Mouse (Mus musculus) C2C12 (cell line): ENCODE data around the gene Yars2. TPM values are rescaled to one million over a fixed set of nuclear protein-coding genes. Genes with fewer than 3 reads are reported as not detected.

Experiments used
- polyA plus RNA-seq: library from polyadenylated mRNA; unstranded; fragments of >200 nt; fragmentation: generic; extraction: Trizol; gene quantifications from one replicate; pipeline ENCODE4 v1.2.1, GENCODE M21; 2012; ENCODE audit warnings: missing spikeins

The Yars2 gene
- polyA plus RNA-seq, 1 experiment, result 27.9 TPM

Other genes starting within 250 kb of the Yars2 start
- 30.0 TPM for gene Pkp2, start 89.6 kb upstream of the Yars2 start, polyA plus RNA-seq
- gene Dnm1l, start 56.0 kb downstream of the Yars2 start, polyA plus RNA-seq, result 12.4 TPM